Mouse (Mus musculus) small intestine, adult 2 months (tissue): ENCODE data around the gene Kcnd2.

ENCODE experiments used
- CTCF ChIP-seq: fragments of 200-500 bp; IDR thresholded peaks from 2 replicates; pipeline ENCODE4 v1.5.1; 2012; ENCODE audit warnings: low read depth, mild to moderate bottlenecking, control low read depth, inconsistent platforms, low read length, moderate library complexity, mixed read lengths; ENCODE audit not compliant: insufficient replicate concordance, insufficient read length; ENCODE audit errors: extremely low read depth
- POLR2A ChIP-seq: fragments of 200-500 bp; IDR thresholded peaks from 2 replicates; pipeline ENCODE4 v1.6.1; 2012; ENCODE audit warnings: low read depth, mild to moderate bottlenecking, control low read depth, inconsistent platforms, low read length, moderate library complexity

- no peak for TF ChIP-seq POLR2A
- TF ChIP-seq CTCF: no peak
Measured at GRCm38 (mm10) chr6:21325251-21325650, 109.9 kb downstream of the Kcnd2 start.
